Mouse (Mus musculus) naive thymus-derived CD4-positive, alpha-beta T cell, adult 5 months (primary cell): ENCODE data around the gene Tha1. TPM values are rescaled to one million over a fixed set of nuclear protein-coding genes. Genes with fewer than 3 reads are reported as not detected.

Source experiments
- polyA plus RNA-seq: library from polyadenylated mRNA; unstranded; fragments of 100-300 nt; shearing (Covaris generic); gene quantifications from one replicate; pipeline ENCODE4 v1.2.1, GENCODE M21; 2017

The Tha1 gene
- polyA plus RNA-seq: 10.7 TPM

GRCm38 (mm10) chr11:117872861-117873608 lies at the start of gene Tha1:
Tha1 (minus strand) TSS chr11:117873481.

GRCm38 (mm10) chr11:117860601-117861000 lies 12.7 kb downstream of the Tha1 start, which contains the start of gene Tmem235:
Tmem235 (plus strand) TSS chr11:117860752.

GRCm38 (mm10) chr11:117848985-117849671 lies 24.2 kb downstream of the Tha1 start, which contains the start of gene Birc5:
Birc5 (plus strand) TSS chr11:117849251.

GRCm38 (mm10) chr11:117825333-117826101 lies 47.8 kb downstream of the Tha1 start, which contains the start of the genes Afmid and Tk1:
Afmid (plus strand) TSS chr11:117825924.
Tk1 (minus strand) TSS chr11:117826092.

Other genes starting within 250 kb of the Tha1 start
- 26.9 TPM for gene Tnrc6c, start 219.2 kb downstream of the Tha1 start, polyA plus RNA-seq
- gene Tmc8, start 91.4 kb downstream of the Tha1 start, polyA plus RNA-seq: 75.5 TPM
- 143 TPM for gene Tmc6, start 91.3 kb downstream of the Tha1 start, polyA plus RNA-seq
- not detected for gene 6030468B19Rik, start 75.8 kb downstream of the Tha1 start, polyA plus RNA-seq
- 1.5 TPM for gene Gm20708, start 63.8 kb downstream of the Tha1 start, polyA plus RNA-seq
- 63.8 TPM for gene Syngr2, start 63.8 kb downstream of the Tha1 start, polyA plus RNA-seq
- 7.6 TPM for gene Afmid, start 47.6 kb downstream of the Tha1 start, polyA plus RNA-seq
- 1.4 TPM for gene Tk1, start 47.4 kb downstream of the Tha1 start, polyA plus RNA-seq
- 0.42 TPM for gene Birc5, start 24.2 kb downstream of the Tha1 start, polyA plus RNA-seq
- gene Tmem235, start 12.7 kb downstream of the Tha1 start, polyA plus RNA-seq: not detected
- gene Socs3, start 96.6 kb upstream of the Tha1 start, polyA plus RNA-seq: 183 TPM
- gene Pgs1, start 112.8 kb upstream of the Tha1 start, polyA plus RNA-seq: 43.9 TPM